Mouse (Mus musculus) neural tube, embryonic 14.5 days (tissue): Measurements from ENCODE around the gene Acp2. TPM values are rescaled to one million over a fixed set of nuclear protein-coding genes. Genes with fewer than 3 reads are reported as not detected.

Experiments used
- ATAC-seq: fragments of 200-750 bp; cut with Nextera tagmentation; 2 replicates; pipeline ENCODE4 v1.8.0; 2017; ENCODE audit warnings: low read depth, mild to moderate bottlenecking, moderate TSS enrichment, moderate library complexity
- H3K27ac ChIP-seq: fragments of 300-500 bp; sonication (generic); 2 replicates; pipeline ENCODE4 v1.5.1; 2014; ENCODE audit warnings: low read depth, mild to moderate bottlenecking, control low read depth, low read length, moderate library complexity, mixed read lengths
- H3K27me3 ChIP-seq: fragments of 300-500 bp; sonication (generic); 2 replicates; pipeline ENCODE4 v1.6.1; 2014; ENCODE audit warnings: low read length; ENCODE audit not compliant: control insufficient read depth, insufficient read depth
- H3K36me3 ChIP-seq: fragments of 300-500 bp; sonication (generic); 2 replicates; pipeline ENCODE4 v1.6.1; 2014; ENCODE audit warnings: low read length, mixed read lengths; ENCODE audit not compliant: control insufficient read depth, insufficient read depth
- H3K4me1 ChIP-seq: fragments of 300-500 bp; sonication (generic); 2 replicates; pipeline ENCODE4 v1.6.1; 2014; ENCODE audit warnings: low read length; ENCODE audit not compliant: control insufficient read depth, insufficient read depth
- H3K4me2 ChIP-seq: fragments of 300-500 bp; sonication (generic); 2 replicates; pipeline ENCODE4 v1.6.1; 2014; ENCODE audit warnings: mild to moderate bottlenecking, low read depth, low read length, control low read depth
- H3K4me3 ChIP-seq: fragments of 300-500 bp; sonication (generic); 2 replicates; pipeline ENCODE4 v1.5.1; 2014; ENCODE audit warnings: low read depth, low read length, control low read depth, mixed read lengths
- H3K9ac ChIP-seq: fragments of 300-500 bp; sonication (generic); replicated peaks from 2 replicates; pipeline ENCODE4 v1.6.1; 2014; ENCODE audit warnings: low read depth, mild to moderate bottlenecking, control low read depth, low read length, mixed read lengths
- H3K9me3 ChIP-seq: fragments of 300-500 bp; sonication (generic); 2 replicates; pipeline ENCODE4 v1.6.1; 2016; ENCODE audit warnings: low read length; ENCODE audit not compliant: control insufficient read depth
- whole genome bisulfite sequencing: fragments of 180-500 bp; shearing (Covaris S2); extraction: QIAGEN DNeasy Blood & Tissue Kit; methylation state at CpG from one replicate; pipeline ENCODE4 v1.1.7; 2014; 5-methylcytosine and 5-hydroxymethylcytosine counted together
- polyA plus RNA-seq: library from polyadenylated mRNA; unstranded; fragments of >200 nt; fragmentation: Nextera tagmentation; extraction: Ambion mirVana; gene quantifications from 2 replicates; pipeline ENCODE4 v1.2.1, GENCODE M21; 2014

Gene Acp2
- polyA plus RNA-seq, 1 experiment from 2014 or later = 43.2 TPM

DNA sequence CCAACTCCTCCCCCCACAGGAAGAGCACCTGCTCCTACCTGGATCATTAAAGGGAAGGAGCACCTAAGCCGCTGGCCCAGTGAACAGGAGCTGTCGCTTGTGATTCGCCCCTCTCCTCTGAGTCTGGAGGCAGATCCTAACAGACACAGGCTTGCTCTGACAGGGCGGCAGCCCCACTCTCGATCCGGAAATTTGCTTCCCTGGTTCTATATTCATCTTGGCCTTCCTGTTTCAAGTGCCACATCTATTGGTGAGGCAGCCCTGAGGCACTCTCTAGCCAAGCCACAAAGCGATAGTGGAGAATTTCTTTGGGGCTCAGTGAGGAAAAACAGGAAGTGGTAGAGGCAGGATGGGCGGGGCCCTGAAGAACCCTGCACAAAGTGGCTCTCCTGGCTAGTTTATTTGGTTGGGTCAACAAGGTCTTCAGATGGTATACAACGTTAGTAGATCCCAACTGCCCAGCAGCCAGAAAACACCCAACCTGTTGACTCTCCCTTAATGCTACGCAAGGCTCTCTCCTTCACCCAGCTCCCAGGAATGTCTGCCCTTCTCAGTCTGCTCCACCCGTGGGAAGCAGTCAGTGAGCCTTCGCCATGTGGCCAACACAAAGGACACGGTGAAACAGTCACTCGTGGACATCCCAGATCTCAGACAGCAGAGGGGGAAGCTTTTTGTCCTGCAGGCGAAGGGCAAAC lies 18.8 kb upstream of the Acp2 start, which contains the start of gene Madd:
Gene Madd, minus strand, starts transcription at position 127 of the 695 bp plus-strand sequence.
- peak within 1 kb of the TSS; percentile 95 for H3K4me3 ChIP-seq
- H3K4me1 ChIP-seq = peaks cover 20% of the 10 kb centered on the region
- H3K9me3 ChIP-seq = no peaks in the 10 kb centered on the region
- ATAC-seq = no peak
- no peaks in the 10 kb centered on the region for H3K27me3 ChIP-seq
- H3K4me2 ChIP-seq = peak within 1 kb of the TSS; percentile 81
- peak within 1 kb of the TSS; percentile 90 for H3K27ac ChIP-seq
- H3K36me3 ChIP-seq = no peaks in the 10 kb centered on the region
- WGBS = 74% methylated on average over 15 of the region's 15 CpGs
- peak within 1 kb of the TSS; percentile 86 for H3K9ac ChIP-seq

- Histone ChIP-seq H3K27me3 (no peaks in the 10 kb centered on the region), H3K36me3 (no peaks in the 10 kb centered on the region), H3K27ac (no peak overlapping the region), H3K4me2 (no peak overlapping the region), H3K9me3 (no peaks in the 10 kb centered on the region), H3K4me3 (no peak overlapping the region), H3K4me1 (peaks cover 12% of the 10 kb centered on the region), H3K9ac (no peak overlapping the region)
- no peak for ATAC-seq
- 81% methylated on average over 1 of the region's 1 CpGs for WGBS
Measured at GRCm38 (mm10) chr2:91186208-91186607, 16.5 kb upstream of the Acp2 start.

- 70% methylated on average over 4 of the region's 4 CpGs for WGBS
- Histone ChIP-seq H3K36me3 (no peaks in the 10 kb centered on the region), H3K9ac (no peak overlapping the region), H3K27me3 (no peaks in the 10 kb centered on the region), H3K4me3 (no peak overlapping the region), H3K9me3 (no peaks in the 10 kb centered on the region), H3K27ac (no peak overlapping the region), H3K4me2 (no peak overlapping the region), H3K4me1 (peaks cover 3% of the 10 kb centered on the region; the same call in 1 of the 2 replicates)
- no peak for ATAC-seq
Measured at GRCm38 (mm10) chr2:91187431-91187830, 15.3 kb upstream of the Acp2 start.

GRCm38 (mm10) chr2:91190501-91190900 lies 12.2 kb upstream of the Acp2 start:
- no peak overlapping the region for H3K27ac ChIP-seq
- no peak overlapping the region for H3K4me2 ChIP-seq
- no peaks in the 10 kb centered on the region for H3K4me1 ChIP-seq
- no peak for ATAC-seq
- H3K4me3 ChIP-seq = no peak overlapping the region
- no peaks in the 10 kb centered on the region for H3K27me3 ChIP-seq
- WGBS = 90% methylated on average over 16 of the region's 16 CpGs
- H3K9ac ChIP-seq = no peak overlapping the region
- no peaks in the 10 kb centered on the region for H3K9me3 ChIP-seq
- no peaks in the 10 kb centered on the region for H3K36me3 ChIP-seq

- H3K27ac ChIP-seq = no peak overlapping the region
- H3K9ac ChIP-seq = 0 out of 2 replicates have a peak overlapping the region, but pooled peaks have one; percentile 21
- H3K36me3 ChIP-seq = no peaks in the 10 kb centered on the region
- H3K4me1 ChIP-seq = no peaks in the 10 kb centered on the region
- no peaks in the 10 kb centered on the region for H3K27me3 ChIP-seq
- WGBS = under 1% methylated on average over 23 of the region's 27 CpGs
- peak; percentile 82 for ATAC-seq
- H3K9me3 ChIP-seq = no peaks in the 10 kb centered on the region
- peak overlapping the region; percentile 20; the same call in 1 of the 2 replicates for H3K4me3 ChIP-seq
- H3K4me2 ChIP-seq = peak overlapping the region; percentile 54
Measured at GRCm38 (mm10) chr2:91194624-91195332, 7.9 kb upstream of the Acp2 start.

DNA sequence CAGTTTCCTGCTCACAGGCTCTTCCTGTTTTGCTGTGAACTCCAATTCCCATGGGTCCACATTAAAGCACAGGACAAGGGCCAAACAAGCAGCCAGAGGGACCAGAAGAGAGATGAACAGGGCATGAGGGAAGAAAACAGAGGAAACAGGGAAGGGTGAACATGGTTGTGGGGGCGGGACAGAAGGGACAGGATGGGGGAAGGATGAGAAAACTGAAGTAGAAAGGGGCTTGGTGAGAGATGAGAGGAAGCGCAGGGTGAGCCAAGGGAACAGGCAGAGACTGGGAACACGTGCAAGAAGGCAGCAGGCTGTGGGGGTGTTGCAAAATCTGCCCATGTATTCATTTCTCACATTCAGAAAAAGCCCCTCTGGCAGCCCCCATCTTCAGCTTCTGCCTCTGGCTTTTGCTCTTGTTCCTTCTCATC lies 6.1 kb upstream of the Acp2 start:
- ATAC-seq = no peak
- peaks cover 1% of the 10 kb centered on the region; the same call in 1 of the 2 replicates for H3K4me1 ChIP-seq
- no peaks in the 10 kb centered on the region for H3K9me3 ChIP-seq
- no peak overlapping the region for H3K4me3 ChIP-seq
- no peak overlapping the region for H3K9ac ChIP-seq
- no peaks in the 10 kb centered on the region for H3K27me3 ChIP-seq
- 67% methylated on average over 3 of the region's 3 CpGs for WGBS
- no peaks in the 10 kb centered on the region for H3K36me3 ChIP-seq
- H3K27ac ChIP-seq = no peak overlapping the region
- H3K4me2 ChIP-seq = no peak overlapping the region

DNA sequence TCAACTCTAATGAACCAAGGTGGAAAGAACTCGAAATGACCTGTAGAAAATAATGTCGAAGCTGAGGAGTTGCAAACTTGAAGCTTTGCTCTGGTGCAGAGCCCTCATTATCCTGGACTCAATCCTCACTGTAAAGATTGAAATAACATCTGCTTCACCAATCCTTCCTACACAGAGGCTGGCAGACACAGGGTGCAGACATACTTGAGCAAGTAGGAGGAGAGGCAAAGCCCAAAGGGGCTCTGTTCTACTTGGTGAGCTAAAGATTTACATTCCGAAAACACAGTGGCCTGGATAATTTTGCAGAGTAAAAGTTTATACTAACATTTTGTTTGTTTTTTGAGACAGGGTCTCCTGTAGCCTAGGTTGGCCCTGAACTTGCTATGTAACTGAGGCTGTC lies 3.8 kb upstream of the Acp2 start:
- no peak overlapping the region for H3K9ac ChIP-seq
- no peak overlapping the region for H3K27ac ChIP-seq
- no peak overlapping the region for H3K4me2 ChIP-seq
- H3K4me3 ChIP-seq = no peak overlapping the region
- 86% methylated on average over 3 of the region's 3 CpGs for WGBS
- peaks cover 12% of the 10 kb centered on the region; the same call in 1 of the 2 replicates for H3K4me1 ChIP-seq
- no peaks in the 10 kb centered on the region for H3K36me3 ChIP-seq
- H3K9me3 ChIP-seq = no peaks in the 10 kb centered on the region
- no peak for ATAC-seq
- no peaks in the 10 kb centered on the region for H3K27me3 ChIP-seq

GRCm38 (mm10) chr2:91202972-91203656 lies 429 bp downstream of the Acp2 start:
- H3K27ac ChIP-seq = peak overlapping the region; percentile 83
- no peaks in the 10 kb centered on the region for H3K27me3 ChIP-seq
- H3K4me1 ChIP-seq = peaks cover 20% of the 10 kb centered on the region; the same call in 1 of the 2 replicates
- H3K4me2 ChIP-seq = peak overlapping the region; percentile 83
- H3K9me3 ChIP-seq = no peaks in the 10 kb centered on the region
- no peak; the same call in 1 of the 2 replicates for ATAC-seq
- H3K36me3 ChIP-seq = peaks cover 24% of the 10 kb centered on the region
- H3K9ac ChIP-seq = peak overlapping the region; percentile 88
- WGBS = 12% methylated on average over 20 of the region's 20 CpGs
- H3K4me3 ChIP-seq = peak overlapping the region; percentile 83
